24 mouse cellular contexts compared by ENCODE assay signal in the genomic region with DNA sequence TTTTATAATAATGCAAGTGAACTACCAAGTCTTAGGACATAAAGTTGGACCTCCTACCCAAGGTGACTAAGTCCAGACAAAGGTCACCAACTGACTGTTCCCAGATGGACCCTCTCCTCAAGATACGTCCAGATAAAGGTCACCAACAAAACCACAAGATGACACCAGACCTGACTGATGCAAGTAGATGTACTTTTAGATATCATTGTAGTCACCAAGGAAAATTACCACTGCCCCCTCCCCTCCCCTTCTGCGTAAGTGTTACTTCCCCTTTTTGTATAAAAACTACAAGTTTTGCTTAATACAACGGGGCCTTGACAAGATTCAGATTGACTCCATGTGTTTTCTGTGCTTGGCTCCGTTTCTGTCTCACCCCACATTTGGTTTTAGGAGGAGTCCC.
DNase-seq lines count a peak whose midpoint lies in the region; ATAC-seq lines count a peak whose summit lies in the region.
"Had no signal": no experiment of that assay in that cellular context is flagged by ENCODE, and none has a peak within 500 bp of the region (broad histone marks: within the 10 kb centered on the region; RNA-seq: fewer than 3 reads in every experiment).

No protein-coding gene starts in this region.

- WGBS in forebrain, embryonic 14.5 days: 73% methylated on average over 4 of the region's 4 CpGs
- 65% methylated on average over 4 of the region's 4 CpGs for WGBS in hindbrain, embryonic 16.5 days

- no peaks in the 10 kb centered on the region for H3K4me1 ChIP-seq in forebrain, embryonic 14.5 days (ENCODE audit: control insufficient read depth, insufficient read depth, low read length)
- H3K4me1 ChIP-seq in hindbrain, embryonic 16.5 days (ENCODE audit: control insufficient read depth, insufficient read depth, low read depth, low read length): no peaks in the 10 kb centered on the region
- H3K4me1 ChIP-seq: embryonic facial prominence, embryonic 12.5 days; embryonic facial prominence, embryonic 15.5 days; heart, embryonic 12.5 days; heart, embryonic 15.5 days had no signal

- H3K9ac ChIP-seq in forebrain, embryonic 14.5 days (ENCODE audit: low read length): no peak overlapping the region
- H3K9ac ChIP-seq in hindbrain, embryonic 16.5 days (ENCODE audit: low read depth, low read length): no peak overlapping the region
- H3K9ac ChIP-seq: embryonic facial prominence, embryonic 12.5 days; embryonic facial prominence, embryonic 15.5 days; forebrain, postnatal 0 days; heart, embryonic 12.5 days; heart, embryonic 15.5 days; hindbrain, embryonic 14.5 days had no signal

- H3K36me3 ChIP-seq in forebrain, embryonic 14.5 days (ENCODE audit: control insufficient read depth, insufficient read depth, low read length): no peaks in the 10 kb centered on the region
- H3K36me3 ChIP-seq in hindbrain, embryonic 16.5 days (ENCODE audit: control insufficient read depth, insufficient read depth, low read length): no peaks in the 10 kb centered on the region
- H3K36me3 ChIP-seq: embryonic facial prominence, embryonic 12.5 days; embryonic facial prominence, embryonic 15.5 days; heart, embryonic 12.5 days; heart, embryonic 15.5 days had no signal

- H3K4me2 ChIP-seq in forebrain, embryonic 14.5 days (ENCODE audit: low read length): no peak overlapping the region
- H3K4me2 ChIP-seq in hindbrain, embryonic 16.5 days (ENCODE audit: low read length): no peak overlapping the region
- H3K4me2 ChIP-seq: embryonic facial prominence, embryonic 12.5 days; embryonic facial prominence, embryonic 15.5 days; heart, embryonic 12.5 days; heart, embryonic 15.5 days; hindbrain, embryonic 14.5 days had no signal

- H3K27ac ChIP-seq in forebrain, embryonic 14.5 days (ENCODE audit: low read depth, low read length): no peak overlapping the region
- no peak overlapping the region for H3K27ac ChIP-seq in hindbrain, embryonic 16.5 days (ENCODE audit: low read depth, low read length)
- H3K27ac ChIP-seq: embryonic facial prominence, embryonic 12.5 days; embryonic facial prominence, embryonic 15.5 days; gastrocnemius, adult 2 months; heart, embryonic 15.5 days; hindbrain, embryonic 14.5 days had no signal

- peak; percentile 4 for DNase-seq in A20 (ENCODE audit: low read depth, low spot score)
- peak; percentile 4 for DNase-seq in c-Kit-positive CD71-negative TER-119-negative erythroid progenitor cells, embryonic 14.5 days (ENCODE audit: low read depth)
- DNase-seq in natural killer cell, adult 2 months (ENCODE audit: low spot score in 2 of 2): peak; percentile 4 to 13
- no peak for DNase-seq in forebrain, embryonic 14.5 days (ENCODE audit: low spot score)
- DNase-seq in ovary, postnatal 10 days (ENCODE audit: low spot score): no peak
- DNase-seq: adrenal gland, adult 8-10 months; adrenal gland, postnatal 25 days; cerebellum, adult 18-20 months; cerebellum, adult 9-10 months; cerebellum, postnatal 14 days; forebrain, postnatal 0 days; gastrocnemius, adult 2 months; gastrocnemius, postnatal 14 days; heart, adult 18-20 months; heart, postnatal 10 days; heart, postnatal 36 days had no signal

- H3K9me3 ChIP-seq in forebrain, embryonic 14.5 days (replicated peaks; ENCODE audit: control insufficient read depth, low read length): no peaks in the 10 kb centered on the region
- H3K9me3 ChIP-seq in hindbrain, embryonic 16.5 days (ENCODE audit: control insufficient read depth, low read length): 0 out of 2 replicates have a peak, but pooled peaks cover under 1% of the 10 kb centered on the region
- H3K9me3 ChIP-seq: embryonic facial prominence, embryonic 12.5 days; embryonic facial prominence, embryonic 15.5 days had no signal

- no peaks in the 10 kb centered on the region for H3K27me3 ChIP-seq in forebrain, embryonic 14.5 days (replicated peaks; ENCODE audit: control insufficient read depth, insufficient read depth, low read length)
- no peaks in the 10 kb centered on the region for H3K27me3 ChIP-seq in hindbrain, embryonic 16.5 days (replicated peaks; ENCODE audit: control insufficient read depth, insufficient read depth, low read length)
- H3K27me3 ChIP-seq: embryonic facial prominence, embryonic 12.5 days; embryonic facial prominence, embryonic 15.5 days; heart, embryonic 12.5 days; heart, embryonic 15.5 days had no signal

- ATAC-seq in hematopoietic stem cell, adult 5-6 weeks (replicated peaks in 1 of 2; ENCODE audit: insufficient read depth in 1 of 2, low FRiP score in 2 of 2, low TSS enrichment in 1 of 2, low read depth in 1 of 2, poor library complexity in 2 of 2, severe bottlenecking in 2 of 2): peak; percentile 42 to 46; a peak in 2 of 4 replicates
- ATAC-seq in forebrain, embryonic 14.5 days: no peak
- no peak for ATAC-seq in hindbrain, embryonic 16.5 days
- ATAC-seq: forebrain, postnatal 0 days; intestine, postnatal 0 days had no signal

- H3K4me3 ChIP-seq in forebrain, embryonic 14.5 days (ENCODE audit: low read depth, low read length): no peak overlapping the region
- H3K4me3 ChIP-seq in hindbrain, embryonic 16.5 days (ENCODE audit: low read length): no peak overlapping the region
- H3K4me3 ChIP-seq: embryonic facial prominence, embryonic 12.5 days; embryonic facial prominence, embryonic 15.5 days; gastrocnemius, adult 2 months; heart, embryonic 12.5 days; heart, embryonic 15.5 days had no signal

Comparison
In these comparisons a context has a peak if more than half of its experiments do, and no peak if none do; other contexts are left out.
1. DNase-seq: peak in A20 (single experiment), c-Kit-positive CD71-negative TER-119-negative erythroid progenitor cells, embryonic 14.5 days (single experiment) and natural killer cell, adult 2 months (2 of 2); none in forebrain, embryonic 14.5 days (single experiment) and ovary, postnatal 10 days (single experiment).
2. ATAC-seq: peak in hematopoietic stem cell, adult 5-6 weeks (2 of 2); none in forebrain, embryonic 14.5 days (single experiment) and hindbrain, embryonic 16.5 days (single experiment).